Mouse (Mus musculus): Measurements from ENCODE around the gene Trex1.

GRCm38 (mm10) chr9:109052490-109053260 lies 6.9 kb downstream of the Trex1 start:
- TF ChIP-seq CTCF (conservative IDR thresholded peaks at IDR 0.05; ENCODE audit: insufficient read depth, insufficient read length, low read depth, low read length): no peak
- TF ChIP-seq POLR2A (IDR thresholded peaks at IDR 0.05; ENCODE audit: low read depth, low read length): no peak

Measured in kidney, adult 2 months (tissue).